Mouse (Mus musculus): ENCODE results near the gene Fgfr2.

DNA sequence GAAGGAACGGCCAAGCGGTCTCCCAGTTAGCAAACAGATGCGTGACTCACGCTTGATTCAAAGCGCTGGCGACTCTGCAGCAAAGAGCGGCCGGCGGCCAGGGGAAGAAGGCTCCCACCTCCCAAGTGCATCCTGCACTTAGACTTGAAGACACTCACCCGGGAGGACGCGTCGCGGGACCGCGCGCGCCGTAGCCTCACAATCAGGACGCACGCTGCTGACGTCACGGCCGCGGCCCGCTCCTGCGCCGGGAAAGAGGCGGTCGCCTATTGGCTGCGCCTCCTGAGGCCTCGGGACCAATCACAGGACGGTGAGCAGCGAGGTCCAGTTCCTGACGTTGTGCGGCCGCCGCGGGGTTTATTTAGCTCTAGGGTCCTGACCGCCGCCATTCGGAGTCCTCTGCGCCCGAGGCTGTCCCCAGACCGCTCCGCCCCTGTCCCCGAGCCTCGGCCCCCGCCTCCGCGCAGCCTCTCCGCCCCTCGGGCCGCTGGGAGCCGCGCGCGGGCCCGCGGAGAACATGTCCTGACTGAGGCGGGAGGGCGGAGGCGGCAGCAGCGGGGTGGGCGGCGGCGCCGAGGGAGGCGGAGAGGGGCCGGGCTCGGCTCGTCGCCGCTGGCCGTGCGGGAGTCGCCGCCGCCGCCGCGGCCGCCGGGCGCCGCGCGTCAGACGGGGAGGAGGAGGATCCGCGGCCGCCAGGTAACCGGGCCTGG, 192.1 kb downstream of the Fgfr2 start, which contains the start of gene Zranb1:
- peak; percentile 90 for TF ChIP-seq POLR2A (IDR thresholded peaks at IDR 0.05; ENCODE audit: control insufficient read depth, low read depth, low read length)
- TF ChIP-seq CTCF (IDR thresholded peaks at IDR 0.05; ENCODE audit: control insufficient read depth, insufficient read depth, insufficient replicate concordance, low read depth, low read length) = no peak; the same call in 1 of the 2 replicates
